Mouse (Mus musculus) right cerebral cortex, postnatal 14 days (tissue): ENCODE measurements around the gene Umps.

ENCODE experiments used
- DNase-seq: peaks from one replicate; pipeline ENCODE4 v3.0.0; 2022

The Umps gene

DNA sequence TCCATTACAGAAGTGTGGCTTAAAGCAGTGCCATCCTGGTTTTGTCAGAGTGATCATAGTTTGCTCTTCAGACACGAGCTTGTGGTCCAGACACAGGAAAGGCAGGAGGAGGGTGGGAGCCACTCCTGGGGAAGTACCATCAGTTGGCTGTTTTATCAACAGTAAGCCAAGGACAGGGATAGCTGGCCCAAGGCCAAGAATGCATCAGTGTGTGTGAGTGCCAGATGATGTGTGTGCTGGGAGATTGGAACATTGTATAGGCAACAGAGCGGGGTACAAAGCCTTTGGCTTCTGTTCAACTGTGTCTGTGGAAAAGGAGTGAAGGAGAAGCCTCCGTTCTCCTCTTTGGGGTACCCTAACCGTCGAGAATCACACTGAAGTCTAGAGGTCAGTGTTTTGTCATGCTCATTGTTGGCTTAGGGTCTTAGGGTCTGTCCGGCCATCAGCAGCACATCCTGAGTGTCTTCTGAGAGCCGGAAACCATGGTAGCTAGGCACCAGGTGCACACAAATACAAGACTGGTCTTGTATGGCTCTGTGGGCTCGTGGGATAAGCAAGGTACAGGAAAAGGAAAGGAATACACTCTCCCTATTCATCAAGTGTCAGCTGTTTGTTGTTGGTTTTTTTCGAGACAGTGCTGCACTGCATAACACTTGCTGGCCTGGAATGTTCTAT is 37.9 kb downstream of the Umps start:
- DNase-seq: no peak

DNA sequence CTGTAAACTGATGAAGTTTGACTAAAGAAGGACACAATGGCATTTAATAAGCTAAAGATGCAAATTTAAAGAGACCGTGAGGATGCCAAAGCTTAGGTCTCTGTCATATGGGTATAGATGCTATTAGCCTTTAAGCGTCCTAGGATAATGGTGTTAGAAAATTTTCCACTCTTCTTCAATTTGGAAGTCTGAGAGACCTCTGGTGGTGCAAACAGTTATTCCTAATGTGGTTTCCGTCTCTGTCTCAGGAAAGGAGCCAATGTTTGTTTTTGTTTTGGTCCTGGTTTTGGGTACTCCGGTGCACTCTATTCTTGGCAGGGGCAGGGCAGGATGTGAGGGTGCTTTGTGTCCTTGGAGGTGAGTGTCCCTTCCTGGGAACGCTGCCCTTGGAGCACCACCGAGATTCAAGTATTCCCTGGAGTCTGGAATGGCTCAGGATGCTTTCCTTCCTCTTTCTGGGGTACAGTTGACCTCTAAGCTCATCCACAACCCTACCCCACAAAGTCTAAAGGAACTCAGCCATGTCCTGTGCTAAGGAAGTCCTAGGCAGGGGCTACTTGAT is 39.5 kb downstream of the Umps start:
- DNase-seq: no peak

DNA sequence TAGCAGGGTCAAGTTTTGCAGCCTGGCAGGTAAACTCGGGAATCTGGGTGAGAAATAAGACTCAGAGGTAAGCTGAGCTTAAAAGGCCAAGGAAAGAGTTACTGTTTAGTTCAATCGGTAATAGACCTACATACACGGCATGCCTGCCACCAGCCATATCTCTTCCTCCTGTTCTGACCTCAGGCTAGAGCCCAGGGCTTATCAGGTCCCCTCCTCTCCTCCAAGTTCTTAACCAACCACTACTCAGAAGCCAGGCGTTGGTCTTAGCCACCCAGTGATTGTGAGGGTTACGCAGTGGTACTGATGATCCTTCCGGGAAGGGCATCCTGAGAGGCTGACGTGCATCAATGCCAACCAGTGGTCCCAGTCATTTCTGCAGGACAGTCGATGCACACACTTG is 43.1 kb downstream of the Umps start:
- DNase-seq: no peak

DNA sequence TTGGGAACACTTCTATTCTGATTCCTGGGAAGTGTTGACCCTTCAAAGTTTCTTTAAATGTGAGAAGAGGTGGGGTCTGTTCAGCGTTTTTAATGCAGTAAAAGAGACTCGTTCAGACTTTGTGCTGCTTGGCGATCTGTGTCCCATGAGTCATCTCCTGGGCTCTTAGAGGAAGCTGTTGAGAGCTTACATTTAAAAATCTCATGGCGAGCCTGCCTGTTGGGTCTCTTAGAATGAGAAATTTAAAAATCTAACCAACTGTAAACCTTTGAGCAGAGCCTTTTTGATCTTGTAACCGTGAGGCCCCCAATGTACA is 43.9 kb downstream of the Umps start:
- DNase-seq: no peak

DNA sequence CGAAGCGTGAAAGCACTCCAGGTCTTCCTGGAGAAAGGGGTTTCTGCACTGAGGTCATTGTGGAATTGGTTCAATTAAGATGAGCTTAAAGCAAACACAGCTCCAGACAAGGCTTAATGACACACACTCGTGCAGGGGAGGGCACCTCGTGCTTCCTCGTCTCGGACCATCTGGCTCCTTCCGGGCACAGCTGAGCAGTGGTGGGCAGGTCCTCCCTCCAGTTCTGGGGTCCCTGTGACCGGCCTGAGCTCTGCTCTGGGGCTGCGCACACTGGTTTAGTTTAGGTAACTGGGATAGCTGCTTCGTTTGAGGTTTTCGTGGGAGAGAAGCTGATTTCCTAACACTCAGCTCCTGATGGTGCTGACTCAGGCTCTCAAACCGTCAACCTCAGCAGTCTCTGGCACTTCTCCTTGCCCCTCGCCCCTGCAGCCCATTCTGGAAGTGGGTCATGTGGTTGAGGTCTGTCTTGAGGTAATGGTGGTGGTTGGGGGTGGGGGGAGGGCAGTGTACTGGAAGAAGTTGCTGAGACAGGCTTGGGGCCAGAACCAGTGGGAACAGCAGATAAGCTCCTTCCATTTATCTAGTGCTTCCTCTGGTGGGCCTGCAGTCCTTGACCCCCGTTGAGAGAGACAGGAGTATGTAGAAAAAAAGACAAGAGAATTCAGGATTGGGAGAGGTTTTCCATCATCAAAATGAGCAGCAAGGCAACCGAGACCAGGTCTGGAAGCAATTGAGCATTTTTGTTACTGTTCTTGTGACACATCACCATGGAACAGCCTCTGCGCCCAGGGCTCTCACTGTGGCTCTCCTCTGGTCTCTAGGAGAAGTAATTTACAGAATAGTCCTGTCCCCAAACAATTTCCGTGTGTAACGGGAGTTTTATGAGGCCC is 44.5 kb downstream of the Umps start:
- DNase-seq: no peak

DNA sequence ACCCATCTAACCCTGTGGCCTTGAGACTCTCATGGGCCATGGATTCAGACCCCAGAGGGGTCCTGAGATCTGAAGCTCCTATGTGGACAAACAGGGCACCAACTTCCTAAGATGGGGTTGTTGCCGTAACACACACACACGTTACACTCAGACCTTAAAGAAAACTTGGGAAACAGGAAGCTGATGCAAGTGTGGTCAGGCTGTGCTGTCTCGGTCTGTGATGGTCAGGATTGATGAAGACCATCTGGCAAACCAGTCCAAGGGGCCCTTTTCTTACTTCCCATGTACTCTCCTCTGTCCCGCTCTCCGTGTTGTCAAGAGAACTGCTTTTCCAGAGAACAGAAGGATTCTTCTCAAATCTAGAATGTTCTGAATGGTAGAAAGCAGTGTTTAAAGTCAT is 45.3 kb downstream of the Umps start:
- DNase-seq: no peak

DNA sequence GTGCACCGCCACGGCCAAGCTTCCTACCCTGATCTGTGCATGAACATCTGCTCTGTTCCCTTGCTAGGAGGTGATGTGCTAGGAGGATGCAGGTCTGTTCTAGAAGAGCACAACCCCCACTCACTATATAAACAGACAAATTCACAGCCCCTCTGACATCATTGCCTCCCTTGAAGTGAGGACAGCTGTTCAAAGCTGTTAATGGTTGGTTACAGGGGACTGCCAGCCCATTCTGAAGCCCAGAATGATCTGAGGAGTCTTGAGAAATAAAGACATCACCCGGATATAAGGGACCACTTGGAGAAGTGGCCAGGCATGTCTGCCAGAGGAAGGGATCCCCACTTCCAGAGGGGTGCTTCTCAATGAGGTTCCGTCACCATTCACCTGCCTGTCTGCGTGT is 48.9 kb downstream of the Umps start:
- DNase-seq: no peak

DNA sequence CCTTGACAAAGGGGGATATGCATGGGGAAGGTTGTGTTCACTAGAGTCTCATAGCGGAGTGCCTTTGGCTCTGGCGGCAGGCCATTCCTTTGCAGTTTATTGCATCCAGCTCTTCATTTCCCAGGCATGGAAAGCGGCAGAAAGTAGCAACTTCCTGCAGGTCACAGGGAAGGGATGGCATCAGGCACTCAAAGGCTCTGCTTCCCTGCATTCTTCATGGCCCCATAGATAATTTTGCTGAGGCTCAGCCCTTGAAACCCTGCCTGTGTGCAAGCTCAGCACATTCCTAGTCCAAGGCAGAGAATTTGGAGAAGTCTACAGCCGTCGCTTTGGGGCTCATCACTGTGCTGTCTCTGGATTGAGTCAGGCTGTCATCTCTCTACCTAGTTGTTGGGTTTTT is 49.4 kb downstream of the Umps start:
- DNase-seq: no peak

DNA sequence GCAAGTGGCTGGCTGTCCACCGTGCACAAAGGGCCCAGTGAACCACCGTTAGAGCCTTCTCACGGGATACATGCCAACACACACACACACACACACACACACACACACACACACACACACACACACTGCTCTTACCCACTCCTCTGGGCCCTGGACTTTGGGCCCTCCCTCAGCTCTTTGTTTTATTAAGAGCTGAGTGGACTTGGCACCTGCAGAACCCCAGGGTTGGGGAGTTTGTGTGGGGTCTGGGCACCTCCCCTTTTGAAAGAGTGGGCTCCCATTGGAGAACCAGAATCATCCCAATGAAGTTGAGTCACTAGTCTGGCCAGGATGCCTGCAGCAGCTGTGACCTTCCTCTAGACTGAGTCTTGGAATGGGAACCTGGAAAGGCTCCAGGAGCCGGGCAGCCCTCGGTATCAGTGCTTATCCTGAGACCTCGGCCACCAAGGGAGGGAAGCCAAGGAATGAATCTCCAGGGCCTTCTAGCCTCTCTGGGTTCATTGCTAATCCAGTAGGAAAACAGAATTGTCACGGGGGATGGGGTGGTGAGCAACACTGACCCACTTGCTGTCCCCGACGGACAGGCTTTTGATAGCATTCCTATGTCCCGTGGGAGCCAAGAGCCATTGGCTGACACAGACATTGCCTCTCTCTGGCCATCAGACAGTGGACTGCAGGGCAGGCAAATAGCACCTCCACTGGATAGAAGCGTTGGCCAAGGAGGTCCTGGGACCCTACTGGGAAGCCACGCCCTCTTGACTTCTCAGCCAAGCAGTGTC is 50.2 kb downstream of the Umps start:
- no peak for DNase-seq

DNA sequence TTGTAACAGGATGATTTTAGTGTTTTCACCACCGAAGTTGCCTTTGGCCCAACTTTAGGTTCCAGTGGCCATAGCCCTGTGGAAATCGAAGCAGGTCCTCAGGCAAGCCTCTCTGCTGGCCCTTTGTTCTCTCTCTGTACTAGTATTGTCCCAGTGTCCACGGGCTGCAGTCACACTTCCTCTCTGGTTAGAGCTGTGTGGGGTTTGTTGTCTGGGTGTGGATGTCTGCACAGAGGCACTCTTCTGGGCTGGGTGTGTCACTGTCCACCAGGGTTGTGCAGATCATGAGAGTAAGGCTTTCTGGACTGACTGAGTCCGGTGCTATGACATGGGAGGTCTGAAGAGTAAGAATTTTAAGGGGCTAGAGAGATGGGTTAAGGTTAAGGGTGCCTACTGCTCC is 51.8 kb downstream of the Umps start:
- DNase-seq: no peak

DNA sequence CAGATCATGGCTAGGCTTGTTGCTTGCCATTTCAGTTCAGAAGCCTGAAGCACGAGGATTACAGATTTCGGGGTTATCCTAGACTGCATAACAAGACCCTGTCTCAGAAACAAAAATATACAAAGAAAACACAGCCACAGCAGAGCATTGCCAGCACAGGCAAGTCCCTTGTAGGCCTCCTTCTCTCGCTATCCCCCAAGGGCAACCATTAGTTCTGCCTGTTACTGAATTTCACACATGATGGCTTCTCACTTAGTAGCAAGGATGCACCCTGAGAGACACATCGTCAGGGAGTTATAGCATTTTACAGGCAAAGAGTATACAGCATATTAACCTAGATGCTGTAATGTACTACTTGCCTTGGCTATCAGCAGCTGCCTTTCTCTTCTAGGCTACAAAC is 58.6 kb downstream of the Umps start:
- no peak for DNase-seq
